Mouse (Mus musculus): ENCODE data around the gene Nfkbil1. TPM values are rescaled to one million over a fixed set of nuclear protein-coding genes. Genes with fewer than 3 reads are reported as not detected.

The Nfkbil1 gene
- polyA plus RNA-seq, 1 experiment from 2014 or later: 3.1 TPM

- Histone ChIP-seq H3K4me2 (ENCODE audit: low read length) (no peak overlapping the region), H3K36me3 (ENCODE audit: control insufficient read depth, insufficient read depth, low read length) (no peaks in the 10 kb centered on the region), H3K9me3 (ENCODE audit: control insufficient read depth, low read length) (no peaks in the 10 kb centered on the region), H3K4me1 (ENCODE audit: control insufficient read depth in 2 of 2, insufficient read depth in 2 of 2, low read length in 2 of 2) (peaks cover 0 to 3% of the 10 kb centered on the region in 2 experiments; a peak in 2 of 4 replicates), H3K4me3 (ENCODE audit: control insufficient read depth in 1 of 2, insufficient read depth in 1 of 2, low read depth in 1 of 2, low read length in 2 of 2) (no peak overlapping the region), H3K27ac (replicated peaks in 1 of 2; ENCODE audit: control insufficient read depth in 1 of 2, insufficient read depth in 1 of 2, low read depth in 2 of 2, low read length in 2 of 2) (no peak overlapping the region), H3K27me3 (ENCODE audit: control insufficient read depth, insufficient read depth, low read length) (peaks cover 50% of the 10 kb centered on the region), H3K9ac (ENCODE audit: low read length) (no peak overlapping the region)
- WGBS: 44% methylated on average over 10 of the region's 10 CpGs
- ATAC-seq (ENCODE audit: insufficient number of reproducible peaks, insufficient read depth, low FRiP score, low read depth): no peak
Measured at GRCm38 (mm10) chr17:35205380-35205769, 30.2 kb downstream of the Nfkbil1 start.

GRCm38 (mm10) chr17:35204494-35205379, 30.9 kb downstream of the Nfkbil1 start, which contains the start of gene Lta:
Gene Lta, minus strand, starts transcription at chr17:35205351.
- H3K36me3 ChIP-seq (ENCODE audit: control insufficient read depth, insufficient read depth, low read length): no peaks in the 10 kb centered on the region
- ATAC-seq (ENCODE audit: insufficient number of reproducible peaks, insufficient read depth, low FRiP score, low read depth): no peak
- H3K27me3 ChIP-seq (ENCODE audit: control insufficient read depth, insufficient read depth, low read length): peaks cover 56% of the 10 kb centered on the region
- H3K9ac ChIP-seq (ENCODE audit: low read length): no peak within 1 kb of the TSS
- H3K9me3 ChIP-seq (ENCODE audit: control insufficient read depth, low read length): no peaks in the 10 kb centered on the region
- no peak within 1 kb of the TSS for H3K4me2 ChIP-seq (ENCODE audit: low read length)
- H3K4me3 ChIP-seq (ENCODE audit: control insufficient read depth in 1 of 2, insufficient read depth in 1 of 2, low read depth in 1 of 2, low read length in 2 of 2): no peak within 1 kb of the TSS
- H3K4me1 ChIP-seq (ENCODE audit: control insufficient read depth in 2 of 2, insufficient read depth in 2 of 2, low read length in 2 of 2): peaks cover 0 to 3% of the 10 kb centered on the region in 2 experiments; a peak in 2 of 4 replicates
- H3K27ac ChIP-seq (replicated peaks in 1 of 2; ENCODE audit: control insufficient read depth in 1 of 2, insufficient read depth in 1 of 2, low read depth in 2 of 2, low read length in 2 of 2): no peak within 1 kb of the TSS
- 22% methylated on average over 20 of the region's 20 CpGs for WGBS

GRCm38 (mm10) chr17:35202442-35202841, 33.1 kb downstream of the Nfkbil1 start:
- Histone ChIP-seq H3K36me3 (ENCODE audit: control insufficient read depth, insufficient read depth, low read length) (no peaks in the 10 kb centered on the region), H3K4me1 (ENCODE audit: control insufficient read depth in 2 of 2, insufficient read depth in 2 of 2, low read length in 2 of 2) (peaks cover 0 to 3% of the 10 kb centered on the region in 2 experiments; a peak in 2 of 4 replicates), H3K4me2 (ENCODE audit: low read length) (no peak overlapping the region), H3K4me3 (ENCODE audit: control insufficient read depth in 1 of 2, insufficient read depth in 1 of 2, low read depth in 1 of 2, low read length in 2 of 2) (no peak overlapping the region), H3K27me3 (ENCODE audit: control insufficient read depth, insufficient read depth, low read length) (peaks cover 71% of the 10 kb centered on the region), H3K27ac (replicated peaks in 1 of 2; ENCODE audit: control insufficient read depth in 1 of 2, insufficient read depth in 1 of 2, low read depth in 2 of 2, low read length in 2 of 2) (no peak overlapping the region), H3K9ac (ENCODE audit: low read length) (no peak overlapping the region), H3K9me3 (ENCODE audit: control insufficient read depth, low read length) (no peaks in the 10 kb centered on the region)
- 68% methylated on average over 4 of the region's 4 CpGs for WGBS
- ATAC-seq (ENCODE audit: insufficient number of reproducible peaks, insufficient read depth, low FRiP score, low read depth): no peak

GRCm38 (mm10) chr17:35201787-35202186, 33.8 kb downstream of the Nfkbil1 start, which contains the start of gene Tnf:
Gene Tnf, minus strand, starts transcription at chr17:35202007.
- H3K4me3 ChIP-seq (ENCODE audit: control insufficient read depth in 1 of 2, insufficient read depth in 1 of 2, low read depth in 1 of 2, low read length in 2 of 2): peak within 1 kb of the TSS in 1 of 2 experiments; percentile 6; a peak in 1 of 4 replicates
- peaks cover 0 to 3% of the 10 kb centered on the region in 2 experiments; a peak in 2 of 4 replicates for H3K4me1 ChIP-seq (ENCODE audit: control insufficient read depth in 2 of 2, insufficient read depth in 2 of 2, low read length in 2 of 2)
- no peaks in the 10 kb centered on the region for H3K36me3 ChIP-seq (ENCODE audit: control insufficient read depth, insufficient read depth, low read length)
- no peaks in the 10 kb centered on the region for H3K9me3 ChIP-seq (ENCODE audit: control insufficient read depth, low read length)
- H3K27ac ChIP-seq (replicated peaks in 1 of 2; ENCODE audit: control insufficient read depth in 1 of 2, insufficient read depth in 1 of 2, low read depth in 2 of 2, low read length in 2 of 2): no peak within 1 kb of the TSS
- WGBS: 27% methylated on average over 13 of the region's 13 CpGs
- peaks cover 75% of the 10 kb centered on the region for H3K27me3 ChIP-seq (ENCODE audit: control insufficient read depth, insufficient read depth, low read length)
- H3K9ac ChIP-seq (ENCODE audit: low read length): no peak within 1 kb of the TSS
- ATAC-seq (ENCODE audit: insufficient number of reproducible peaks, insufficient read depth, low FRiP score, low read depth): no peak
- 0 out of 2 replicates have a peak within 1 kb of the TSS, but pooled peaks have one; percentile 13 for H3K4me2 ChIP-seq (ENCODE audit: low read length)

- WGBS: 54% methylated on average over 11 of the region's 11 CpGs
- Histone ChIP-seq H3K9me3 (ENCODE audit: control insufficient read depth, low read length) (no peaks in the 10 kb centered on the region), H3K27me3 (ENCODE audit: control insufficient read depth, insufficient read depth, low read length) (peaks cover 79% of the 10 kb centered on the region), H3K4me2 (ENCODE audit: low read length) (no peak overlapping the region), H3K27ac (replicated peaks in 1 of 2; ENCODE audit: control insufficient read depth in 1 of 2, insufficient read depth in 1 of 2, low read depth in 2 of 2, low read length in 2 of 2) (no peak overlapping the region), H3K9ac (ENCODE audit: low read length) (no peak overlapping the region), H3K4me3 (ENCODE audit: control insufficient read depth in 1 of 2, insufficient read depth in 1 of 2, low read depth in 1 of 2, low read length in 2 of 2) (peak overlapping the region in 1 of 2 experiments; percentile 6; a peak in 1 of 4 replicates), H3K36me3 (ENCODE audit: control insufficient read depth, insufficient read depth, low read length) (no peaks in the 10 kb centered on the region), H3K4me1 (ENCODE audit: control insufficient read depth in 2 of 2, insufficient read depth in 2 of 2, low read length in 2 of 2) (peaks cover 1 to 5% of the 10 kb centered on the region in 2 experiments; a peak in 3 of 4 replicates)
- ATAC-seq (ENCODE audit: insufficient number of reproducible peaks, insufficient read depth, low FRiP score, low read depth): no peak
Measured at GRCm38 (mm10) chr17:35201128-35201527, 34.5 kb downstream of the Nfkbil1 start.

- peaks cover 85% of the 10 kb centered on the region for H3K27me3 ChIP-seq (ENCODE audit: control insufficient read depth, insufficient read depth, low read length)
- peaks cover 7 to 9% of the 10 kb centered on the region in 2 experiments for H3K4me1 ChIP-seq (ENCODE audit: control insufficient read depth in 2 of 2, insufficient read depth in 2 of 2, low read length in 2 of 2)
- no peak overlapping the region for H3K27ac ChIP-seq (replicated peaks in 1 of 2; ENCODE audit: control insufficient read depth in 1 of 2, insufficient read depth in 1 of 2, low read depth in 2 of 2, low read length in 2 of 2)
- H3K9me3 ChIP-seq (ENCODE audit: control insufficient read depth, low read length): no peaks in the 10 kb centered on the region
- H3K9ac ChIP-seq (ENCODE audit: low read length): no peak overlapping the region
- ATAC-seq (ENCODE audit: insufficient number of reproducible peaks, insufficient read depth, low FRiP score, low read depth): no peak
- WGBS: 75% methylated on average over 11 of the region's 11 CpGs
- no peak overlapping the region for H3K4me2 ChIP-seq (ENCODE audit: low read length)
- H3K36me3 ChIP-seq (ENCODE audit: control insufficient read depth, insufficient read depth, low read length): no peaks in the 10 kb centered on the region
- H3K4me3 ChIP-seq (ENCODE audit: control insufficient read depth in 1 of 2, insufficient read depth in 1 of 2, low read depth in 1 of 2, low read length in 2 of 2): no peak overlapping the region
Measured at GRCm38 (mm10) chr17:35200398-35200797, 35.2 kb downstream of the Nfkbil1 start.

- Histone ChIP-seq H3K4me1 (ENCODE audit: control insufficient read depth in 2 of 2, insufficient read depth in 2 of 2, low read length in 2 of 2) (peaks cover 5 to 11% of the 10 kb centered on the region in 2 experiments; a peak in 3 of 4 replicates), H3K27ac (replicated peaks in 1 of 2; ENCODE audit: control insufficient read depth in 1 of 2, insufficient read depth in 1 of 2, low read depth in 2 of 2, low read length in 2 of 2) (no peak overlapping the region), H3K27me3 (ENCODE audit: control insufficient read depth, insufficient read depth, low read length) (peaks cover 88% of the 10 kb centered on the region), H3K9ac (ENCODE audit: low read length) (no peak overlapping the region), H3K4me2 (ENCODE audit: low read length) (no peak overlapping the region), H3K36me3 (ENCODE audit: control insufficient read depth, insufficient read depth, low read length) (no peaks in the 10 kb centered on the region), H3K4me3 (ENCODE audit: control insufficient read depth in 1 of 2, insufficient read depth in 1 of 2, low read depth in 1 of 2, low read length in 2 of 2) (no peak overlapping the region), H3K9me3 (ENCODE audit: control insufficient read depth, low read length) (no peaks in the 10 kb centered on the region)
- no peak for ATAC-seq (ENCODE audit: insufficient number of reproducible peaks, insufficient read depth, low FRiP score, low read depth)
- 39% methylated on average over 8 of the region's 8 CpGs for WGBS
Measured at GRCm38 (mm10) chr17:35198946-35199345, 36.6 kb downstream of the Nfkbil1 start.

All from heart, embryonic 14.5 days (tissue).